Mouse (Mus musculus) T-helper 17 cell (primary cell): ENCODE results near the gene Raly.

ENCODE experiments used
- in situ Hi-C, 2 experiments: fragments of 300-600 bp; cut with MboI, MseI; formaldehyde crosslinking; loops; 1 replicate in 1 of 2; 2 replicates in 1 of 2; pipeline ENCODE4 v1.15.1; 2025; ENCODE audit warnings: high pct_unique_total_duplicates in 2 of 2

Raly gene

GRCm38 (mm10) chr2:154782856-154783650, 7.8 kb upstream of the Raly start:
- in situ Hi-C loops: no loop called here

- in situ Hi-C loops: no loop called here
These were observed 5.6 kb upstream of the Raly start for GRCm38 (mm10) chr2:154785284-154785683.

- in situ Hi-C loops: no loop called here
These were observed 4.7 kb upstream of the Raly start for GRCm38 (mm10) chr2:154786187-154786586.

DNA sequence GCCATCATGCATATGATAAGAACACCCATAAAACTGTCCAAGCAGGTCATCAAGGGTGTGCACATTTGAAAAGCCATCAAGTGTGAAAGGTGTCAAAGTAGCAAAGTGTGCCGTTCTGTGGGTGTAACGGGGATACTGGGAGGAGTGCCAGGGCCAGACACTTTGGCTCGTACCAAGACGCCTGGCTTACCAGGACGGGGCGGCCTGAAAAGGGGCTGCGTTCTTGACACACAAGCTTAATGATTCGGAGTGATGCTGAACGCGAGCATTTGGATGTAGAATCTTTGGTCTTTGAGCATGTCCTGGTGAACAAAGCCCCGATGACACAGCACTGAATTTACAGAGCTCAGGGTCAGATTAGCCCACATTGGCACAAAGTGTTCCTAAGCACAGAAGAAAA, 4.1 kb upstream of the Raly start:
- in situ Hi-C loops: no loop called here

DNA sequence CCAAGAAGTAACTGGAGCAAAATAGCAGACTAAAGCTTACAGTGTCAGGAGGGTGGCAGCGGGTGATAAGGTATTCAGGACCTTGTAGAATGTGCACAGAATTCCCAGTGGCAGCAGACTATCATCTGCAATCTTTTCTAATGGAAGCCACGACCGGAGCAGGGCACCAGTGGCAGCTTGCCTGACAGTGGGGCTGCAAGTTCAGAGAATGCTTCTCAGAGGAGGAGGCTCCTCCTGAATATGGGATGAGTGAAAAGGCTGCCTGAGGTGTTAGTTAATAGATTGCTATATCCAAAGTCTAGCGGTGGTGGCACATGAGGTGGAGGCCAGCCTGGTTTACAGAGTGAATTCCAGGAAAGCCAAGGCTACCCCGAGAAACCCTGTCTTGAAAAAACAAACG, 1.5 kb upstream of the Raly start:
- in situ Hi-C loops: no loop called here

DNA sequence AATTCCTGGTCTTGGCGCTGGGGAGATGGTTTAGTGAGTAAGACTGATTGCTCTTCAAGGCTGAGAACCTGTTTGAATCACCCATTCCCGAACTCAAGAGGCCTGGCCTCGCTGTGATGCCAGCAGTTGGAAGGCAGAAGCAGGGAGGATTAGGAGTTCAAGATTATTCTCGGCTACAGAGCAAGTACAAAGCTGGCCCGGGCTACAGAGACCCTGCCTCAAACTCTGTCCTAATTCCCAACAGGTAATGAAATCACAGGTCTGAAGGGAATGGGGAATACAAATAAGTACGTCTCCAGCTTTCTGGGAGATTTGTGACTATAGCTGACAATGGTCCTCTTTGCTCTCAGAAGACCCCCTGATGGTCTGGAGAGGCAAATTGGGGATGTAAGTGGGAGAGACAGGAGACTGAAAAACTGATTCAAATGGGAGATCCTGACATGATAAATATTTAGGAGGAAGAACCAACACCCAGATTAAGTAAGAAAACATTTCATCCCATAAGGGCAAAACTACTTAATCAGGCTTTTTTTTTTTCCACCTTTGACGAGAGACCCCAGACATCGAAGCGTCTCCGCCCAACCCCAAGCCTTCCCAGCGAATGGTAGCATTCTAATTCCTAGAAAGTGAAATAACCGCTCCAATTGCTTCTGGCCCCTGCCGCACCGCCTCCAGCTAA, 780 bp upstream of the Raly start:
- in situ Hi-C loops: no loop called here

- in situ Hi-C loops: no loop called here
These were observed 1.1 kb downstream of the Raly start for GRCm38 (mm10) chr2:154791661-154792642.

- in situ Hi-C loops: no loop called here
These were observed 12.5 kb downstream of the Raly start for GRCm38 (mm10) chr2:154803372-154803771.

- in situ Hi-C loops: no loop called here
These were observed 12.9 kb downstream of the Raly start for GRCm38 (mm10) chr2:154803845-154804244.

- in situ Hi-C loops: no loop called here
These were observed 16.8 kb downstream of the Raly start for GRCm38 (mm10) chr2:154807689-154808088.

DNA sequence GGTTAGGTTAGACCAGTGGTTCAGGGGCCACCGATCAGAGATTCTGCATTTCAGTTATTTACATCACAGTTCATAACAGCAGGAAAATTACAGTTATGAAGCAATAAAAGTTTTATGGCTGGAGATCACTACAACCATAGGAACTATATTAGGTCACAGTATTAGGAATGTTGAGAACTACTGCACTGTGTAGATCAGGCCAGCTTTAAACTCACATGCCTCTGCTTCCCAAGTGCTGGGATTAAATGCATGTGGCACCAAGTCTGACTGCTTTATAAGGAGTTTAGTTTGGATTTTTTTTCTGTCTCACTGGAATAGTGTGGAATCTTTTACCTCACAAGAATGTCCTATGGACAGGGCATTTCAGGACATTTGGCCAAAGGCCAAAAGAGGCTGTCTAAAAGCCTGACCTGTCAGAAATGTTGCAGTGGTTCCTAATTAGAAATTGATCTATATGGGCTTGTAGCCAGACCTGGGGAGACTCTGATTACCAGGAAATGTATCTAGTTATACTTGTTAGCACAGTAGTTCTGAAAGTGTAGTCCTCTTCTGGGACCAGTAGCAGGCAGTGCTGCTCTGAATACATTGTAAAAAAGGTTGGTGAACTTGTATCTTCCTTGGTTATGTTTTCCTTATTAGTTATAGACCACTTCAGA, 18.3 kb downstream of the Raly start:
- in situ Hi-C loops: no loop called here

GRCm38 (mm10) chr2:154810821-154811220, 19.9 kb downstream of the Raly start:
- in situ Hi-C loops: loop anchor here in 1 of 2 experiments (5.0 kb wide), 1 partner anchor 51 kb away; no protein-coding TSS in a partner anchor

DNA sequence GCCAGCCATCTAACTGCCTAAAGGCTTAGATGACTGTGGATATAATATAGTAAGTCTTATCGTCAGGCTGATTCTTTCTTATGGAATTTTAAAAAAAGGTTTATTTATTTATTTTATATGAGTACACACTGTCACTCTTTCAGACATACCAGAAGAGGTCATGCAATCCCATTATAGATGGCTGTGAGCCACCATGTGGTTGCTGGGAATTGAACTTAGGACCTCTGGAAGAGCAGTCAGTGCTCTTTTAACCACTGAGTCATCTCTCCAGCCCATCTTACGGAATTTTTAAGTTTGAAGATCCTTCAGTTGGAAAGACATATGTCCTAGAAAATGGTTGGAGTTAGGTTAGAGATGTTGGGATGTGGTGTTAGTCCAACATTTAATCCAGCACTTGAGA, 22.5 kb downstream of the Raly start:
- in situ Hi-C loops: loop anchor here in 1 of 2 experiments (5.0 kb wide), 1 partner anchor 49 kb away; no protein-coding TSS in a partner anchor

DNA sequence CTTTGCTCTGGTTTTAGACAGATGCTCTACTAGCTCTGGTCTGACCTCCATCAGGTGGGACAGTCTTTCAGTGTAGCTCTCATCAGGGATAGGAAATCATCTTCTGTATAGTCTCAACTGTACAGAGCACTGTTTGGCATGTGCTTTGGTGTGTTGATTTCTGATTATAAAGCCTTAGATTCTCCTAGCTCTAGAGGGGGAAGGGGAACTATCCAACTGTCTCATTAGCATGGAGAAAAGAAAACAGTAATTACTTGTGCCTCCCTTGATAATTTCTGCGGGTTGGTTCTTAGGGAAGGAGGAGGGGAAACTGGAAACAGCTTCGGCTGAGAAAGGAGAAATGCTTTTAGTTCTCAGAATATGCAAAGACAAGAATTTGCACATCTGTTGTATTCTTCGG, 26.2 kb downstream of the Raly start:
- in situ Hi-C loops: no loop called here

DNA sequence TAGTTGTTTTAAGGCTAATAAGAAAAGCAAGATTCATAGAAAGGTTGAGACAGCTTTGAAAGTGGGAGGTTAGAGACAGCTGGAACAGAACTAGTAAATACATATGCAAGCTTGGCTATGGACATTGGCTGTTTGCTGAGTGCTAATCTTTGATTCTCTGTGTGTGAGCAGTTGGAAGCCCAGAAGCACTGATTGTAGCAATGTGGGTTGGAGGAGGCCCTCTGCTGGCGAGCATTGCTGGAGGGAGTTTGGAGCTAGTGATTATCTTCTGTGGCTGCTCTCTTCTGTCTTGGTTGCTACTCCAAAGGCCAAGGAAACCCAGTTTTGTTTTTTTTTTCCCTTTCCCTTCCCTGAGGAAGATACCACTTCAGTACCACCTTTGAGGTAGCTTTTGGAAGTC, 26.9 kb downstream of the Raly start:
- in situ Hi-C loops: no loop called here

GRCm38 (mm10) chr2:154818599-154818998, 27.7 kb downstream of the Raly start:
- in situ Hi-C loops: no loop called here

- in situ Hi-C loops: no loop called here
These were observed 29.4 kb downstream of the Raly start for GRCm38 (mm10) chr2:154820346-154820745.

DNA sequence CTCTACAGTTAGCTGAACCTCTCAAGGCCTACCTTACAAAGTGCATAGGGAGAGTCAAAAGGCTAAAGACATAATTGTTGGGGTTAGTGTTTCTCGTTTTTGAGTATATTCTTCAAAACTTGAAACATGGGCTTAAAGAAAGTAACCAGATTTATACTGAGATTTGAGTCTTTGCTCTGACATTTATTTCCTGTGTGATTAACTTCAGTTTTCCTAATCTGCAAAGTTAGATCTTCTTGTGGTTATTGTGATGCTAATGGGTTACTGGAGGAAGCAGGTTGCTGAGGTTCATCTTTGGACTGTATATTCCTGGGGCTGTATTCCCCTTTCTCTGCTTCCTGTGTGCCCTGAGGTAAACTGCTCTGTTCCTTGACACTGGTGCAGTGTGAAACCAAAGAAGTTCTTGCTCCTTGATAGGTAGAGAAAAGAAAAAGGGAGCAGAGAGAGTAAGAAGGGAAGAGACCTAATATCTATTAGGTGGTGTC, 35.2 kb downstream of the Raly start:
- in situ Hi-C loops: no loop called here

GRCm38 (mm10) chr2:154827521-154827920, 36.6 kb downstream of the Raly start:
- in situ Hi-C loops: no loop called here

DNA sequence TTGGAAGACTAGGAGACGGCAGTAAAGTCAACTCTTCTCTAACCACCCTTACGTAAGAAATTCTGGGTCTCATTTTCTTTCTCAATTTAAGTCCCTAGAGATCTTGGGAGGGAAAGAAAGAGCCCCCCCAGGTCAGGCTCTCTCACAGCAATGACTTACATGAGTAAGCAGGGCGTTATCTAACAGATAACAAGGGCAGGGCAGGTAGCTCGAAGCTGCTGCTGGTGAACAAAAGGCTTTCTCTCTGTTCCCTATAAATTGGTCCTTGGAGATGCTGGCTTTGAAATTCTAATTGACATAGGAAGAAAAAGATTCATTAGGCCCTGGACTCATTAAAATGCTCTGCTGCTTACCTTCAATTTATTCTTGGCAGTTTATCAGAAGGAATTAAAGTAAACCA, 41.6 kb downstream of the Raly start:
- in situ Hi-C loops: no loop called here
